Mouse (Mus musculus) c-Kit-positive CD71-negative TER-119-negative erythroid progenitor cells, embryonic 14.5 days (primary cell): ENCODE results near the gene Btn2a2.

ENCODE experiments used
- DNase-seq: peaks from one replicate; pipeline ENCODE4 v3.0.0-alpha.2; 2013; ENCODE audit warnings: low read depth

Btn2a2 gene

DNA sequence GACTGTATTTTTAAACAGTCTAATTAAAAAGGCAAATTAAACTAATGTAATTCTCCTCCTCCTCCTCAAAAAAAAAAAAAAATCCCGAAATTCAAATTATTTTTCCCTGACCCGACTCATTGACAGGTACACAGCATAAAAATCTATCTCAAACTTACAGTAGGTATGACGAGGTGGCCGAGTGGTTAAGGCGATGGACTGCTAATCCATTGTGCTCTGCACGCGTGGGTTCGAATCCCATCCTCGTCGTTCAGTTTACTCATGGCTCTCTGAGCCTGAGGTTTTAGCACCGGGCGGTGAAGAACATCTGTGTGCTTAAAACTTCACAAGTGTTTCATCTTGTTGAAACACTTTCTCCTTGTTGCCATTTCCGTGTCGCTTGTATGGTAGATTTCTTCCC is 33.0 kb upstream of the Btn2a2 start:
- DNase-seq = no peak

- DNase-seq = no peak
These were observed 30.8 kb upstream of the Btn2a2 start for GRCm38 (mm10) chr13:23519416-23519815.

GRCm38 (mm10) chr13:23518885-23519284 is 30.2 kb upstream of the Btn2a2 start:
- DNase-seq = peak; percentile 74

DNA sequence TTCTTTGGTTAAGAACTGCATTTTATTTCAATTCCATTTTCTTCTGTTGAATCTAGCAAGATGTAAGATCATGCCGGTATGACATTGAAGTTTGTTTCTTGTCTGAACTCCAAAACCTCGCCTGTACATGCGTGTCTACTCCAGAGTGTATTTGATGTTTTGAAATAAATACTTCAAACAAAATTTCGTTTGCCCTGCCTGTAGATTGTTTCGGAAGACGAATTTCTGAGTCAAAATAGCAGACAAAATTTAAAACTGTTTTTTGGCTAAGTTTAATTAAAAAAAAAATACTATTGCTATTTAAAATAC is 29.6 kb upstream of the Btn2a2 start:
- DNase-seq = no peak

GRCm38 (mm10) chr13:23517603-23518294 is 29.1 kb upstream of the Btn2a2 start:
- DNase-seq = peak; percentile 83

GRCm38 (mm10) chr13:23516822-23517602 is 28.4 kb upstream of the Btn2a2 start:
- DNase-seq = no peak

- DNase-seq = no peak
These were observed 27.4 kb upstream of the Btn2a2 start for GRCm38 (mm10) chr13:23515826-23516620.

- DNase-seq = no peak
These were observed 26.6 kb upstream of the Btn2a2 start for GRCm38 (mm10) chr13:23515281-23515680.

- DNase-seq = no peak
These were observed 24.9 kb upstream of the Btn2a2 start for GRCm38 (mm10) chr13:23513517-23513916.

- DNase-seq = no peak
These were observed 21.5 kb upstream of the Btn2a2 start for GRCm38 (mm10) chr13:23510127-23510526.

GRCm38 (mm10) chr13:23506819-23507515 is 18.3 kb upstream of the Btn2a2 start:
- no peak for DNase-seq

GRCm38 (mm10) chr13:23506351-23506750 is 17.7 kb upstream of the Btn2a2 start:
- no peak for DNase-seq

GRCm38 (mm10) chr13:23505662-23506345 is 17.1 kb upstream of the Btn2a2 start:
- no peak for DNase-seq

GRCm38 (mm10) chr13:23503797-23504196 is 15.1 kb upstream of the Btn2a2 start:
- DNase-seq = no peak

GRCm38 (mm10) chr13:23502916-23503315 is 14.3 kb upstream of the Btn2a2 start:
- no peak for DNase-seq

- no peak for DNase-seq
These were observed 13.4 kb upstream of the Btn2a2 start for GRCm38 (mm10) chr13:23502031-23502567.

- DNase-seq = no peak
These were observed 12.9 kb upstream of the Btn2a2 start for GRCm38 (mm10) chr13:23501511-23501910.

DNA sequence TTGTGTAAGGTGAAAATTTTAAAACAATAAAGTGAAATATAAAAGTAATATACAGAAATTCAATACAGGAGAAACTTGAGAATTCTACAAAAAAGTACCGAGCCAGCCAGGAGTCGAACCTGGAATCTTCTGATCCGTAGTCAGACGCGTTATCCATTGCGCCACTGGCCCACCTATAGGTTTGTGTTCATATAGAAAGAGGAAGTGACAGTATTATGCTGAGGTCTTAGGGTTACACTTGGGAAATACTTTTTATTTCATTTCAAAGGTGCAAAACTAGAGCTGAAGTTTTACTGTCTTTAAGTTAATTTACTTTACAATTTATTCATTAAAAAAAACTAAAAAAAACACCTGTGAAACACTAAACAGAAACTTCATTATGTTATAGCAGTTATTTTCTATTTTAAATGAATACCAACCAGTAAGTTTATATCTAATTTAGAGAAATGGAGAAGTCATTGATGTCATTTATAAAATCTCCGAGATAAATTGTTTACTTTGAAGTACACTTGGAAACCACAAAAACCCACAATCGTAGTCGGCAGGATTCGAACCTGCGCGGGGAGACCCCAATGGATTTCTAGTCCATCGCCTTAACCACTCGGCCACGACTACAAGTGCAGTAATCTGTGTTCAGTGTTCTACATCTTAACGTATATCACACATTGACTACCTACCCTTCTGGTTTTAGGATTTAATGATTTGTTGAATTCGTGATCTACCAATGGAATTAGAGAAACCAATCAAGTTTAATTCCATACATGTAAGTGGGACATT is 12.0 kb upstream of the Btn2a2 start:
- peak; percentile 73 for DNase-seq

- no peak for DNase-seq
These were observed 11.3 kb upstream of the Btn2a2 start for GRCm38 (mm10) chr13:23499943-23500342.

GRCm38 (mm10) chr13:23498653-23499052 is 10.0 kb upstream of the Btn2a2 start:
- DNase-seq = no peak
